Mouse (Mus musculus) midbrain, postnatal 0 days (tissue): ENCODE data around the gene Cdca7l. TPM values are rescaled to one million over a fixed set of nuclear protein-coding genes. Genes with fewer than 3 reads are reported as not detected.
A peak's percentile ranks its signal among the peaks of the same experiment; 100 is the strongest.
"Not testable (repeated sequence)": the region's sequence is repeated elsewhere in the genome, so short reads cannot be mapped to it uniquely, and the experiment has no call there.

Source experiments
- ATAC-seq: fragments of 200-750 bp; cut with Nextera tagmentation; 2 replicates; pipeline ENCODE4 v1.8.0; 2017; ENCODE audit warnings: moderate number of reproducible peaks, mild to moderate bottlenecking, moderate TSS enrichment, moderate library complexity; ENCODE audit not compliant: low FRiP score
- DNase-seq: peaks from one replicate; pipeline ENCODE4 v3.0.0-alpha.2; 2015; ENCODE audit warnings: low spot score
- H3K27ac ChIP-seq: fragments of 300-500 bp; sonication (generic); 2 replicates; pipeline ENCODE4 v1.5.1; 2014; ENCODE audit warnings: low read depth, mild to moderate bottlenecking, low read length, mixed read lengths
- H3K27me3 ChIP-seq: fragments of 300-500 bp; sonication (generic); 2 replicates; pipeline ENCODE4 v1.6.1; 2014; ENCODE audit warnings: low read length, control low read depth, mixed read lengths; ENCODE audit not compliant: insufficient read depth
- H3K36me3 ChIP-seq: fragments of 300-500 bp; sonication (generic); 2 replicates; pipeline ENCODE4 v1.6.1; 2014; ENCODE audit warnings: low read length, control low read depth, mixed read lengths; ENCODE audit not compliant: insufficient read depth
- H3K4me1 ChIP-seq: fragments of 300-500 bp; sonication (generic); 2 replicates; pipeline ENCODE4 v1.6.1; 2014; ENCODE audit warnings: mild to moderate bottlenecking, control low read depth, antibody characterized with exemption, low read length, mixed read lengths; ENCODE audit not compliant: insufficient read depth
- H3K4me2 ChIP-seq: fragments of 300-500 bp; sonication (generic); 2 replicates; pipeline ENCODE4 v1.6.1; 2014; ENCODE audit warnings: low read depth, mild to moderate bottlenecking, low read length, mixed read lengths; ENCODE audit not compliant: poor library complexity, severe bottlenecking
- H3K4me3 ChIP-seq: fragments of 300-500 bp; sonication (generic); 2 replicates; pipeline ENCODE4 v1.5.1; 2014; ENCODE audit warnings: low read depth, mild to moderate bottlenecking, low read length, moderate library complexity
- H3K9ac ChIP-seq: fragments of 300-500 bp; sonication (generic); replicated peaks from 2 replicates; pipeline ENCODE4 v1.6.1; 2014; ENCODE audit warnings: mild to moderate bottlenecking, low read length, moderate library complexity, mixed read lengths; ENCODE audit not compliant: poor library complexity, severe bottlenecking
- H3K9me3 ChIP-seq: fragments of 300-500 bp; sonication (generic); 2 replicates; pipeline ENCODE4 v1.6.1; 2016; ENCODE audit warnings: low read length, control low read depth
- CTCF ChIP-seq: IDR thresholded peaks from 2 replicates; pipeline ENCODE4 v1.5.1; 2016; ENCODE audit warnings: antibody characterized with exemption, mild to moderate bottlenecking
- WGBS: fragments of 180-500 bp; shearing (Covaris S2); extraction: QIAGEN DNeasy Blood & Tissue Kit; methylation state at CpG from one replicate; pipeline ENCODE4 v1.1.7; 2014; 5-methylcytosine and 5-hydroxymethylcytosine counted together
- polyA plus RNA-seq: library from polyadenylated mRNA; unstranded; fragments of >200 nt; fragmentation: Nextera tagmentation; extraction: Ambion mirVana; gene quantifications from 2 replicates; pipeline ENCODE4 v1.2.1, GENCODE M21; 2015
- total RNA-seq: library from RNA; depleted of rRNA; stranded (reverse); fragments of >200 nt; gene quantifications from 2 replicates; pipeline ENCODE4 v1.2.3, GENCODE M21; 2014; rRNA removed

Cdca7l gene
- total RNA-seq = 1.3 and 2.5 TPM in 2 replicates
- 1.8 and 2.2 TPM in 2 replicates for polyA plus RNA-seq

DNA sequence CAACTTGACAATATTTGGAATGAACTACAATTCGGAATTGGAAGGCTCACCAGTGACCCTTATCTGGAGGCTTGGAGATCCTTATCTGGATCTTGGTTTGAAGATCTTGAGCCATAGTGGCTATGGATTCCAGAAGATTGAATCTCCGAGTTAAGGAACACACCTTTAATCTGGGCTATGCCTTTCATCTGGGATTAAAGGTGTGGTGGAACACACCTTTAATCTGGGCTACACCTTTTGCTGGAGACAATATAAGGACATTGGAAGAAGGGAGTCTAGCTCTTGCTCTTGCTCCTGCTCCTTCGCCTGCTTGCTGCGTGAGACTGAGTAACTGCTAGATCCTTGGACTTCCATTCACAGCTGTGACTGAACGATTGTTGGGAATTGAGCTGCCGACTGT lies at the start of gene Cdca7l:
Cdca7l (plus strand) TSS at position 301 of the 400 bp plus-strand sequence.
- H3K9me3 ChIP-seq, H3K36me3 ChIP-seq, H3K4me3 ChIP-seq, H3K27ac ChIP-seq, H3K9ac ChIP-seq, H3K27me3 ChIP-seq, H3K4me1 ChIP-seq, H3K4me2 ChIP-seq, DNase-seq, ATAC-seq: not testable (repeated sequence)
- WGBS = no CpG with 5 or more reads among the region's 6 CpGs

GRCm38 (mm10) chr12:117756010-117756409 lies 48.1 kb upstream of the Cdca7l start:
- H3K27ac ChIP-seq = no peak overlapping the region
- H3K36me3 ChIP-seq = peaks cover 25% of the 10 kb centered on the region
- WGBS = 79% methylated on average over 7 of the region's 7 CpGs
- no peak overlapping the region for H3K4me2 ChIP-seq
- peak; percentile 25 for TF ChIP-seq CTCF
- no peaks in the 10 kb centered on the region for H3K4me1 ChIP-seq
- H3K9ac ChIP-seq = no peak overlapping the region
- no peak overlapping the region for H3K4me3 ChIP-seq
- no peaks in the 10 kb centered on the region for H3K9me3 ChIP-seq
- DNase-seq = no peak
- no peaks in the 10 kb centered on the region for H3K27me3 ChIP-seq
- ATAC-seq = no peak

GRCm38 (mm10) chr12:117760373-117760772 lies 43.7 kb upstream of the Cdca7l start:
- no peak overlapping the region for H3K4me2 ChIP-seq
- ATAC-seq (no peak), DNase-seq (no peak)
- H3K36me3 ChIP-seq = peaks cover 18% of the 10 kb centered on the region
- no peak overlapping the region for H3K27ac ChIP-seq
- no peaks in the 10 kb centered on the region for H3K9me3 ChIP-seq
- no peak overlapping the region for H3K4me3 ChIP-seq
- H3K27me3 ChIP-seq = no peaks in the 10 kb centered on the region
- H3K4me1 ChIP-seq = no peaks in the 10 kb centered on the region
- WGBS = 86% methylated on average over 5 of the region's 5 CpGs
- no peak overlapping the region for H3K9ac ChIP-seq
- no peak for TF ChIP-seq CTCF

DNA sequence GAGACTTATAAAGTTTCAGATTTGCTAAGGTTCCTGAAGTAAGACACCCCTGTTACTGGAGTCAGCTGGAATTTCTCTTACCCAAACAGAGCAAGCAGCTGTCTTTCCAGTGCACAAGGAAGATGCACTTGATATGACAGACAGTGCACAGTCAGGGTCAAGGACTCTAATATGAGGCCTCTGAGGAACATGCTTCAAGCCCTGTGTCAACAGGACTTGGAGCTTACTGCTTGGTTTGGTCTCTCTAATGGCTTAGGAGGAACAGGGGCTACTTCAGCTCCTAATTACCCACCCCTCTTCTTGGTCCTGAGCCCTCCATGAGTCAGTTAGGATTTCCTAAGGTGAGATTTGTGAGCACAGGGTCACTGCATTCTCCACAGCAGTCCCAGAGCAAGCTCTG lies 43.2 kb upstream of the Cdca7l start:
- DNase-seq = no peak
- H3K27me3 ChIP-seq = no peaks in the 10 kb centered on the region

GRCm38 (mm10) chr12:117761698-117762097 lies 42.4 kb upstream of the Cdca7l start:
- peak; percentile 53; the same call in 1 of the 2 replicates for ATAC-seq
- DNase-seq = peak; percentile 68
- Histone ChIP-seq H3K27ac (no peak overlapping the region), H3K9me3 (no peaks in the 10 kb centered on the region), H3K4me2 (no peak overlapping the region), H3K36me3 (peaks cover 9% of the 10 kb centered on the region), H3K4me3 (no peak overlapping the region), H3K4me1 (no peaks in the 10 kb centered on the region), H3K9ac (no peak overlapping the region), H3K27me3 (no peaks in the 10 kb centered on the region)
- WGBS = 14% methylated on average over 1 of the region's 1 CpGs
- TF ChIP-seq CTCF = no peak

More for the DNA sequence above, 43.2 kb upstream of the Cdca7l start:
- ATAC-seq = no peak
- TF ChIP-seq CTCF = no peak
- no peaks in the 10 kb centered on the region for H3K9me3 ChIP-seq
- no peak overlapping the region for H3K4me3 ChIP-seq
- no peak overlapping the region for H3K9ac ChIP-seq
- H3K27ac ChIP-seq = no peak overlapping the region
- no peak overlapping the region for H3K4me2 ChIP-seq
- H3K4me1 ChIP-seq = no peaks in the 10 kb centered on the region
- H3K36me3 ChIP-seq = peaks cover 18% of the 10 kb centered on the region

- no peak for DNase-seq
- WGBS = 90% methylated on average over 3 of the region's 3 CpGs
- no peak for TF ChIP-seq CTCF
- Histone ChIP-seq H3K4me1 (no peaks in the 10 kb centered on the region), H3K9ac (no peak overlapping the region), H3K27me3 (no peaks in the 10 kb centered on the region), H3K27ac (no peak overlapping the region), H3K36me3 (no peaks in the 10 kb centered on the region), H3K9me3 (no peaks in the 10 kb centered on the region), H3K4me3 (no peak overlapping the region), H3K4me2 (no peak overlapping the region)
- no peak for ATAC-seq
Observed at GRCm38 (mm10) chr12:117763247-117763646, 40.8 kb upstream of the Cdca7l start.
